Mouse (Mus musculus): Measurements from ENCODE around the gene Gm20388. TPM values are rescaled to one million over a fixed set of nuclear protein-coding genes. Genes with fewer than 3 reads are reported as not detected.

Gene Gm20388
- total RNA-seq, 2 experiments from 2014 or later: 1.9 to 2.0 TPM

GRCm38 (mm10) chr8:120044907-120045306 is 134.3 kb downstream of the Gm20388 start:
- DNase-seq: no peak

- DNase-seq: no peak
Measured at GRCm38 (mm10) chr8:120045471-120045870, 134.8 kb downstream of the Gm20388 start.

GRCm38 (mm10) chr8:120046258-120047020 is 135.8 kb downstream of the Gm20388 start:
- DNase-seq: peak; percentile 85

GRCm38 (mm10) chr8:120049949-120050348 is 139.3 kb downstream of the Gm20388 start:
- DNase-seq: no peak

- no peak for DNase-seq
Measured at GRCm38 (mm10) chr8:120050376-120050775, 139.7 kb downstream of the Gm20388 start.

GRCm38 (mm10) chr8:120051006-120051405 is 140.4 kb downstream of the Gm20388 start:
- DNase-seq: no peak

- no peak for DNase-seq
Measured at GRCm38 (mm10) chr8:120051908-120052307, 141.3 kb downstream of the Gm20388 start.

- no peak for DNase-seq
Measured at GRCm38 (mm10) chr8:120052318-120052717, 141.7 kb downstream of the Gm20388 start.

GRCm38 (mm10) chr8:120054833-120055232 is 144.2 kb downstream of the Gm20388 start:
- DNase-seq: no peak

GRCm38 (mm10) chr8:120057078-120057477 is 146.4 kb downstream of the Gm20388 start:
- DNase-seq: no peak

- DNase-seq: no peak
Measured at GRCm38 (mm10) chr8:120062742-120063141, 152.1 kb downstream of the Gm20388 start.

- no peak for DNase-seq
Measured at GRCm38 (mm10) chr8:120063326-120063725, 152.7 kb downstream of the Gm20388 start.

- no peak for DNase-seq
Measured at GRCm38 (mm10) chr8:120065611-120066010, 155.0 kb downstream of the Gm20388 start.

- DNase-seq: peak; percentile 45
Measured at GRCm38 (mm10) chr8:120066226-120066625, 155.6 kb downstream of the Gm20388 start.

- DNase-seq: peak; percentile 40
Measured at GRCm38 (mm10) chr8:120067936-120068668, 157.5 kb downstream of the Gm20388 start.

- peak; percentile 91 for DNase-seq
Measured at GRCm38 (mm10) chr8:120071684-120072083, 161.0 kb downstream of the Gm20388 start.

- peak; percentile 74 for DNase-seq
Measured at GRCm38 (mm10) chr8:120072259-120072658, 161.6 kb downstream of the Gm20388 start.

GRCm38 (mm10) chr8:120072827-120073226 is 162.2 kb downstream of the Gm20388 start:
- peak; percentile 39 for DNase-seq

- DNase-seq: no peak
Measured at GRCm38 (mm10) chr8:120074516-120074915, 163.9 kb downstream of the Gm20388 start.

GRCm38 (mm10) chr8:120075347-120075746 is 164.7 kb downstream of the Gm20388 start:
- no peak for DNase-seq

- DNase-seq: peak; percentile 91
Measured at GRCm38 (mm10) chr8:120078080-120078479, 167.4 kb downstream of the Gm20388 start.

- DNase-seq: no peak
Measured at GRCm38 (mm10) chr8:120079361-120079760, 168.7 kb downstream of the Gm20388 start.

GRCm38 (mm10) chr8:120083261-120083660 is 172.6 kb downstream of the Gm20388 start:
- DNase-seq: peak; percentile 74
